Mouse (Mus musculus) cortical plate, adult 2 months (tissue): ENCODE results near the gene Csnk1e.

Experiments used
- CTCF ChIP-seq: fragments of 200-500 bp; IDR thresholded peaks from 2 replicates; pipeline ENCODE4 v1.5.1; 2011; ENCODE audit warnings: mild to moderate bottlenecking, control low read depth, low read length; ENCODE audit not compliant: insufficient read depth; ENCODE audit errors: extremely low read depth
- POLR2A ChIP-seq: fragments of 200-500 bp; IDR thresholded peaks from 2 replicates; pipeline ENCODE4 v1.6.1; 2011; ENCODE audit warnings: mild to moderate bottlenecking, low read length, control low read depth; ENCODE audit not compliant: insufficient read depth; ENCODE audit errors: extremely low read depth

- TF ChIP-seq CTCF (no peak), POLR2A (no peak)
Measured at GRCm38 (mm10) chr15:79437541-79438208, 17.7 kb downstream of the Csnk1e start.
